Mouse (Mus musculus): ENCODE data around the gene Camk1d.

GRCm38 (mm10) chr2:5747545-5748043 is 33.3 kb upstream of the Camk1d start:
- TF ChIP-seq CTCF (IDR thresholded peaks at IDR 0.05; ENCODE audit: low read depth) (no peak), EP300 (IDR thresholded peaks at IDR 0.05; ENCODE audit: low read depth) (no peak)

All from heart, postnatal 0 days (tissue).